Mouse (Mus musculus): ENCODE measurements at regions not wholly inside any gene's neighbourhood (a gene's known extent, or its start where the extent isn't known, plus 50 kb on each side); places are given as distances from the start of the nearest gene placed in this dataset.

DNA sequence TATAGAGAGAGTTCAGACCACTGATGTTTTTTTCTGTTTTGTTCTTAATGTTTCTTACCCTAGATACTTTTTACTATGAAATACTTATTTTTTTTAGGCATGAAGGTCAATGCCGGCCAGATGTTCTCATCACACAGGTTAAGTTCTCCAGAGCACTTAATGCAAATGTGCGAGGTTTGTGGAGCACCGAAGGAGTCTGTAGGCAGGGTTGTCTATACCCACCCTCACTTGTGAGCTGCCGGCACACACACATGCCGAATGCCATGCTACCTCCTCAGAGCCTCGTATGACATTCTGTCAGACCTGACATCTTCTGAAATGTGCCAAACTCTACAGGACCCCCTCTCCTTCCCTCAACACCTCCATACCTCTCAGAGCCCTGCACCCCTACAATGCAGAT lies 80.5 kb upstream of the Ccn6 start:
- Histone ChIP-seq H3K27me3 (ENCODE audit: control insufficient read depth, insufficient read depth, low read length) (no peaks in the 10 kb centered on the region), H3K9me3 (ENCODE audit: control insufficient read depth, low read depth, low read length) (no peaks in the 10 kb centered on the region), H3K27ac (ENCODE audit: low read length) (no peak overlapping the region), H3K4me2 (replicated peaks; ENCODE audit: low read depth, low read length) (no peak overlapping the region), H3K4me1 (ENCODE audit: control insufficient read depth, insufficient read depth, low read length) (no peaks in the 10 kb centered on the region; the same call in 1 of the 2 replicates), H3K9ac (replicated peaks; ENCODE audit: low read depth, low read length) (no peak overlapping the region), H3K4me3 (ENCODE audit: low read depth, low read length) (no peak overlapping the region), H3K36me3 (ENCODE audit: control insufficient read depth, insufficient read depth, low read length) (no peaks in the 10 kb centered on the region)
- WGBS, result 79% methylated on average over 6 of the region's 6 CpGs
- ATAC-seq (ENCODE audit: insufficient number of reproducible peaks, insufficient read depth, low FRiP score, low read depth), result no peak

- H3K27me3 ChIP-seq (ENCODE audit: control insufficient read depth, insufficient read depth, low read length), result no peaks in the 10 kb centered on the region
- no peak overlapping the region for H3K4me2 ChIP-seq (replicated peaks; ENCODE audit: low read depth, low read length)
- H3K9me3 ChIP-seq (ENCODE audit: control insufficient read depth, low read depth, low read length), result no peaks in the 10 kb centered on the region
- H3K9ac ChIP-seq (replicated peaks; ENCODE audit: low read depth, low read length), result no peak overlapping the region
- H3K4me3 ChIP-seq (ENCODE audit: low read depth, low read length), result no peak overlapping the region
- H3K36me3 ChIP-seq (ENCODE audit: control insufficient read depth, insufficient read depth, low read length), result no peaks in the 10 kb centered on the region
- no peak overlapping the region for H3K27ac ChIP-seq (ENCODE audit: low read length)
- 94% methylated on average over 5 of the region's 5 CpGs for WGBS
- no peak for ATAC-seq (ENCODE audit: insufficient number of reproducible peaks, insufficient read depth, low FRiP score, low read depth)
- no peaks in the 10 kb centered on the region; the same call in 1 of the 2 replicates for H3K4me1 ChIP-seq (ENCODE audit: control insufficient read depth, insufficient read depth, low read length)
Observed at GRCm38 (mm10) chr10:39242398-39242797, 78.8 kb upstream of the Ccn6 start.

DNA sequence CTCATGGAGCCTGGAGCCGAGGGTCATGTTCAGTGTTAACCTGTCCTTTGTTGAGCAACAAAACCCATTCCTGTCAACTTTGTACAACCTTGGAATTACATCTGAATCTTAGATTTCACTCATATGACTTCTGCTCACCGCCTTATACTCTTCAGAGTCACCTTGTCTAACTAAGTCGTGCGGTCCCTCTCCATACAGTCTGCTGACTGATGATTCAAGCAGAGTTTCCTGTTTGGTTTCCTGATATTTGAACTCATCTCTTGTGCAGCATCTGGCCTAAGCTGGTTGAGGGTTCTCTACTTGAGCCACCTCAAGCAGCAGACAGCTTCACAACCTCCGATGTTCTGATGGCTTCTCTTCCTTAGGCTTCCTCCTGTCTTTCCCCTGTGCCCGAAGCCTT lies 78.3 kb upstream of the Ccn6 start:
- WGBS, result 81% methylated on average over 6 of the region's 6 CpGs
- H3K4me3 ChIP-seq (ENCODE audit: low read depth, low read length), result no peak overlapping the region
- no peaks in the 10 kb centered on the region for H3K36me3 ChIP-seq (ENCODE audit: control insufficient read depth, insufficient read depth, low read length)
- no peaks in the 10 kb centered on the region for H3K27me3 ChIP-seq (ENCODE audit: control insufficient read depth, insufficient read depth, low read length)
- no peak overlapping the region for H3K27ac ChIP-seq (ENCODE audit: low read length)
- no peaks in the 10 kb centered on the region for H3K9me3 ChIP-seq (ENCODE audit: control insufficient read depth, low read depth, low read length)
- no peak overlapping the region for H3K9ac ChIP-seq (replicated peaks; ENCODE audit: low read depth, low read length)
- no peaks in the 10 kb centered on the region; the same call in 1 of the 2 replicates for H3K4me1 ChIP-seq (ENCODE audit: control insufficient read depth, insufficient read depth, low read length)
- ATAC-seq (ENCODE audit: insufficient number of reproducible peaks, insufficient read depth, low FRiP score, low read depth), result no peak
- H3K4me2 ChIP-seq (replicated peaks; ENCODE audit: low read depth, low read length), result no peak overlapping the region

DNA sequence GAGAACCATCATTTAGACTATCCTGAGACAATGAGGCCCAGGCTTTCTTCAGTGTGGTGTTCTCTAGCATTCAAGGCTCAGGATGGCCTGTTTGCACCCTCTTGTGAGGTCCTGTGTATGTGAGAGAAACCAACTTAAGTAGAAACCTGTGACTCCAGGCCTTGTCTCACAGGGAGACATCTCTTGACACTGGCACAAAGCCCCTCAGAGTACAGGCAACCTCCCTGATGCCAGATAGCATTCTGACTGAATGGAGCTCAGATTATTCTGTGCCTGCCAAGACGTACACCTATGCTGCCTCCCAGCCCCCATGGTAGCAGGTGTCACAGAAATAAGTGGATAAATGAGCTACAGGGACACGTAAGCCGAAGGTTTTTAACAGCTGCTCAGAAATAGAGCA lies 77.9 kb upstream of the Ccn6 start:
- H3K27ac ChIP-seq (ENCODE audit: low read length), result no peak overlapping the region

GRCm38 (mm10) chr10:39240966-39241365 lies 77.4 kb upstream of the Ccn6 start:
- ATAC-seq (ENCODE audit: insufficient number of reproducible peaks, insufficient read depth, low FRiP score, low read depth), result no peak
- WGBS, result 86% methylated on average over 7 of the region's 7 CpGs
- Histone ChIP-seq H3K9ac (replicated peaks; ENCODE audit: low read depth, low read length) (no peak overlapping the region), H3K4me1 (ENCODE audit: control insufficient read depth, insufficient read depth, low read length) (no peaks in the 10 kb centered on the region; the same call in 1 of the 2 replicates), H3K27me3 (ENCODE audit: control insufficient read depth, insufficient read depth, low read length) (no peaks in the 10 kb centered on the region), H3K27ac (ENCODE audit: low read length) (no peak overlapping the region), H3K4me2 (replicated peaks; ENCODE audit: low read depth, low read length) (no peak overlapping the region), H3K4me3 (ENCODE audit: low read depth, low read length) (no peak overlapping the region), H3K36me3 (ENCODE audit: control insufficient read depth, insufficient read depth, low read length) (no peaks in the 10 kb centered on the region), H3K9me3 (ENCODE audit: control insufficient read depth, low read depth, low read length) (no peaks in the 10 kb centered on the region)

More for the DNA sequence above, 77.9 kb upstream of the Ccn6 start:
- Histone ChIP-seq H3K27me3 (ENCODE audit: control insufficient read depth, insufficient read depth, low read length) (no peaks in the 10 kb centered on the region), H3K4me3 (ENCODE audit: low read depth, low read length) (no peak overlapping the region), H3K36me3 (ENCODE audit: control insufficient read depth, insufficient read depth, low read length) (no peaks in the 10 kb centered on the region), H3K9me3 (ENCODE audit: control insufficient read depth, low read depth, low read length) (no peaks in the 10 kb centered on the region), H3K9ac (replicated peaks; ENCODE audit: low read depth, low read length) (no peak overlapping the region), H3K4me2 (replicated peaks; ENCODE audit: low read depth, low read length) (no peak overlapping the region), H3K4me1 (ENCODE audit: control insufficient read depth, insufficient read depth, low read length) (no peaks in the 10 kb centered on the region; the same call in 1 of the 2 replicates)
- ATAC-seq (ENCODE audit: insufficient number of reproducible peaks, insufficient read depth, low FRiP score, low read depth), result no peak
- WGBS, result 77% methylated on average over 3 of the region's 3 CpGs

DNA sequence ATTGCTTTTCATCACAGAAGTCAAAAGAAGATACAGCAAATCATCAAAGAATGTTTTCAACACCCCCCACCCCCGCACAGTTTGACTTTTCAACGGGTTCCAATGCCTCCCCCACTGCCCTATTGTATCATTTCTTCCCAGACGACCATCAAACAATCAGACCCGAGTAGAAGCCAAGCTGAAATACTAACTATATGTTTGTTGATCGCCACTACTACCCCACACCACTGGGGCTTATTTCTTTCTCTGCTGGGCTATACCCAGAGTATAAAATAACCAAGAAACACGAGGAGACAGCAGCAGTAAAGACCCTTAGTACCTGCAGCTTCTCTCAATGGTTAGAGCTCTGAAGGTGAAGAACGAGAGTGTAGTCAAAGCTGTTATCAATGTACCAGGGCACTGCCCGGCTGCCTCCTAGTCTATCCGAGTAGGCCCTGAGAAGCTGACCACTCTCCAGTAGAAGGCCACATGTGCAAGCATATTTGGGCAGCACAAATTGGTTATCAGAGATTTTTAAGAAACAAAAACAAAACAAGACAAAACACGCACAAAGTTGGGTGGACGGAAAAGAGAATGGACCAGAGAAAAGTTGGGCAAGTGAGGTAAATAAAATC lies 76.7 kb upstream of the Ccn6 start:
- no peaks in the 10 kb centered on the region; the same call in 1 of the 2 replicates for H3K4me1 ChIP-seq (ENCODE audit: control insufficient read depth, insufficient read depth, low read length)
- H3K4me3 ChIP-seq (ENCODE audit: low read depth, low read length), result no peak overlapping the region
- H3K4me2 ChIP-seq (replicated peaks; ENCODE audit: low read depth, low read length), result no peak overlapping the region; the same call in 1 of the 2 replicates
- no peaks in the 10 kb centered on the region for H3K27me3 ChIP-seq (ENCODE audit: control insufficient read depth, insufficient read depth, low read length)
- no peak overlapping the region for H3K9ac ChIP-seq (replicated peaks; ENCODE audit: low read depth, low read length)
- H3K9me3 ChIP-seq (ENCODE audit: control insufficient read depth, low read depth, low read length), result no peaks in the 10 kb centered on the region
- no peak for ATAC-seq (ENCODE audit: insufficient number of reproducible peaks, insufficient read depth, low FRiP score, low read depth)
- no peaks in the 10 kb centered on the region for H3K36me3 ChIP-seq (ENCODE audit: control insufficient read depth, insufficient read depth, low read length)
- WGBS, result 48% methylated on average over 11 of the region's 11 CpGs
- no peak overlapping the region for H3K27ac ChIP-seq (ENCODE audit: low read length)

GRCm38 (mm10) chr10:39239498-39240177 lies 76.0 kb upstream of the Ccn6 start:
- H3K9ac ChIP-seq (replicated peaks; ENCODE audit: low read depth, low read length), result no peak overlapping the region
- no peaks in the 10 kb centered on the region for H3K9me3 ChIP-seq (ENCODE audit: control insufficient read depth, low read depth, low read length)
- no peaks in the 10 kb centered on the region for H3K27me3 ChIP-seq (ENCODE audit: control insufficient read depth, insufficient read depth, low read length)
- H3K36me3 ChIP-seq (ENCODE audit: control insufficient read depth, insufficient read depth, low read length), result no peaks in the 10 kb centered on the region
- no peak overlapping the region for H3K27ac ChIP-seq (ENCODE audit: low read length)
- H3K4me1 ChIP-seq (ENCODE audit: control insufficient read depth, insufficient read depth, low read length), result no peaks in the 10 kb centered on the region; the same call in 1 of the 2 replicates
- WGBS, result 21% methylated on average over 17 of the region's 17 CpGs
- peak; percentile 71; the same call in 1 of the 2 replicates for ATAC-seq (ENCODE audit: insufficient number of reproducible peaks, insufficient read depth, low FRiP score, low read depth)
- H3K4me2 ChIP-seq (replicated peaks; ENCODE audit: low read depth, low read length), result no peak overlapping the region; the same call in 1 of the 2 replicates
- H3K4me3 ChIP-seq (ENCODE audit: low read depth, low read length), result no peak overlapping the region

DNA sequence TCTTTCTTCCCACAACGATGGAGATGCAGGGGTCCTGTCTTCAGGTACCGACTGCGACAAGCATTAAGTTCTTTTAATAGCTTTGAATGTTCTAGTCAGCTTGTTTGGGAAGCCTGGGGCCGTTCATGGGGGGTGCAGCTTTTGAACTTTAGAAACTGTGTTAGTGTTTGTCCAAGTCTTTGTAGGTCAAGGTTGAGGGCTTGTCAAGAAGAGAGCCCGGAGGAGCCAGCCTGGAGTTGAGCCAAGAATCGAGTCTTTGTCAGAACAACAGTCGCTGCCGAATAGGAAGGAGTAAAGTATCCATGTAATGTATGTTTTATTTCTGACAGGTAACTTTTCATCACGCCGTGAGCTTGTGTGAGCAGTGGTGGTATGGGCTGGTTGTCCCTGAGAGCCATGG lies 75.0 kb upstream of the Ccn6 start:
- 54% methylated on average over 10 of the region's 10 CpGs for WGBS
- ATAC-seq (ENCODE audit: insufficient number of reproducible peaks, insufficient read depth, low FRiP score, low read depth), result no peak
- no peak overlapping the region for H3K4me2 ChIP-seq (replicated peaks; ENCODE audit: low read depth, low read length)

More for the DNA sequence above, 75.0 kb upstream of the Ccn6 start:
- no peak overlapping the region for H3K27ac ChIP-seq (ENCODE audit: low read length)
- H3K4me3 ChIP-seq (ENCODE audit: low read depth, low read length), result no peak overlapping the region
- no peak overlapping the region for H3K9ac ChIP-seq (replicated peaks; ENCODE audit: low read depth, low read length)
- H3K27me3 ChIP-seq (ENCODE audit: control insufficient read depth, insufficient read depth, low read length), result no peaks in the 10 kb centered on the region
- no peaks in the 10 kb centered on the region; the same call in 1 of the 2 replicates for H3K4me1 ChIP-seq (ENCODE audit: control insufficient read depth, insufficient read depth, low read length)
- H3K9me3 ChIP-seq (ENCODE audit: control insufficient read depth, low read depth, low read length), result no peaks in the 10 kb centered on the region
- no peaks in the 10 kb centered on the region for H3K36me3 ChIP-seq (ENCODE audit: control insufficient read depth, insufficient read depth, low read length)

Data from stomach, embryonic 14.5 days (tissue).